Mouse (Mus musculus) bone marrow, adult 2 months (tissue): ENCODE data around the gene P2rx1. TPM values are rescaled to one million over a fixed set of nuclear protein-coding genes. Genes with fewer than 3 reads are reported as not detected.

ENCODE experiments used
- H3K27ac ChIP-seq: fragments of 200-500 bp; 2 replicates; pipeline ENCODE4 v1.5.1; 2012; ENCODE audit warnings: low read depth, mild to moderate bottlenecking, control low read depth, inconsistent platforms, low read length; ENCODE audit not compliant: control insufficient read depth, poor library complexity, insufficient read depth
- H3K4me1 ChIP-seq: fragments of 200-500 bp; 2 replicates; pipeline ENCODE4 v1.6.1; 2011; ENCODE audit warnings: low read length; ENCODE audit not compliant: control insufficient read depth, insufficient read depth
- H3K4me3 ChIP-seq: fragments of 200-500 bp; replicated peaks from 2 replicates; pipeline ENCODE3; 2011; ENCODE audit warnings: mild to moderate bottlenecking, low read depth, low read length, control low read depth; ENCODE audit not compliant: control insufficient read depth
- CTCF ChIP-seq: fragments of 200-500 bp; IDR thresholded peaks from 2 replicates; pipeline ENCODE4 v1.5.1; 2011; ENCODE audit warnings: low read length, control low read depth; ENCODE audit not compliant: control insufficient read depth, insufficient read depth
- POLR2A ChIP-seq: fragments of 200-500 bp; IDR thresholded peaks from 2 replicates; pipeline ENCODE4 v1.6.1; 2011; ENCODE audit warnings: low read depth, mild to moderate bottlenecking, control low read depth, low read length, borderline replicate concordance; ENCODE audit not compliant: control insufficient read depth
- WGBS: fragments of 180-500 bp; shearing (Covaris S2); methylation state at CpG from one replicate; pipeline ENCODE4 v1.1.7; 2018; 5-methylcytosine and 5-hydroxymethylcytosine counted together
- polyA plus RNA-seq: library from polyadenylated mRNA; stranded (reverse); fragments of >200 nt; gene quantifications from 2 replicates; pipeline ENCODE4 v1.2.4, GENCODE M21; 2011; ENCODE audit warnings: low replicate concordance; ENCODE audit not compliant: missing spikeins, insufficient read depth, insufficient read length

The P2rx1 gene
- polyA plus RNA-seq, 1 experiment: 31.7 TPM

- peaks cover 2% of the 10 kb centered on the region; the same call in 1 of the 2 replicates for H3K4me1 ChIP-seq
- no peak overlapping the region for H3K27ac ChIP-seq
- no peak overlapping the region for H3K4me3 ChIP-seq
- no peak for TF ChIP-seq CTCF
- no peak for TF ChIP-seq POLR2A
- WGBS: 66% methylated on average over 3 of the region's 3 CpGs
Measured at GRCm38 (mm10) chr11:73037691-73038090, 38.8 kb downstream of the P2rx1 start.

- Histone ChIP-seq H3K4me3 (no peak overlapping the region), H3K27ac (no peak overlapping the region), H3K4me1 (peaks cover 2% of the 10 kb centered on the region; the same call in 1 of the 2 replicates)
- WGBS: 58% methylated on average over 9 of the region's 9 CpGs
- TF ChIP-seq POLR2A (no peak), CTCF (peak; percentile 73)
Measured at GRCm38 (mm10) chr11:73039102-73039799, 40.3 kb downstream of the P2rx1 start.

- 77% methylated on average over 6 of the region's 6 CpGs for WGBS
- Histone ChIP-seq H3K4me3 (no peak overlapping the region), H3K4me1 (no peaks in the 10 kb centered on the region; the same call in none of the 2 replicates), H3K27ac (no peak overlapping the region)
- TF ChIP-seq CTCF: no peak
- no peak for TF ChIP-seq POLR2A
Measured at GRCm38 (mm10) chr11:73044229-73044755, 45.4 kb downstream of the P2rx1 start.

- Histone ChIP-seq H3K27ac (no peak overlapping the region), H3K4me1 (no peaks in the 10 kb centered on the region; the same call in none of the 2 replicates), H3K4me3 (no peak overlapping the region)
- WGBS: 57% methylated on average over 4 of the region's 4 CpGs
- TF ChIP-seq CTCF (no peak), POLR2A (no peak)
Measured at GRCm38 (mm10) chr11:73044789-73045188, 45.9 kb downstream of the P2rx1 start.

- peak within 1 kb of the TSS; percentile 97 for H3K4me3 ChIP-seq
- no peaks in the 10 kb centered on the region; the same call in none of the 2 replicates for H3K4me1 ChIP-seq
- TF ChIP-seq CTCF: peak; percentile 67; the same call in 1 of the 2 replicates
- TF ChIP-seq POLR2A: peak; percentile 73; the same call in 1 of the 2 replicates
- peak within 1 kb of the TSS; percentile 82 for H3K27ac ChIP-seq
- under 1% methylated on average over 39 of the region's 39 CpGs for WGBS
Measured at GRCm38 (mm10) chr11:73047542-73047996, 48.7 kb downstream of the P2rx1 start, which contains the start of gene Ncbp3. TSS of gene Ncbp3 (plus strand) at chr11:73047783.

GRCm38 (mm10) chr11:73048030-73048876 is 49.4 kb downstream of the P2rx1 start:
- 2% methylated on average over 55 of the region's 55 CpGs for WGBS
- Histone ChIP-seq H3K4me3 (peak overlapping the region; percentile 97), H3K27ac (peak overlapping the region; percentile 82), H3K4me1 (no peaks in the 10 kb centered on the region; the same call in none of the 2 replicates)
- no peak for TF ChIP-seq CTCF
- no peak for TF ChIP-seq POLR2A

GRCm38 (mm10) chr11:73049335-73049734 is 50.4 kb downstream of the P2rx1 start:
- Histone ChIP-seq H3K4me3 (no peak overlapping the region), H3K27ac (no peak overlapping the region), H3K4me1 (no peaks in the 10 kb centered on the region; the same call in none of the 2 replicates)
- peak; percentile 77 for TF ChIP-seq CTCF
- TF ChIP-seq POLR2A: no peak
- 14% methylated on average over 4 of the region's 4 CpGs for WGBS

GRCm38 (mm10) chr11:73052795-73053194 is 53.9 kb downstream of the P2rx1 start:
- 75% methylated on average over 1 of the region's 1 CpGs for WGBS
- no peaks in the 10 kb centered on the region; the same call in none of the 2 replicates for H3K4me1 ChIP-seq
- H3K27ac ChIP-seq: no peak overlapping the region
- no peak for TF ChIP-seq POLR2A
- no peak for TF ChIP-seq CTCF
- H3K4me3 ChIP-seq: no peak overlapping the region
